Comparison of ENCODE assay signal across 14 mouse cellular contexts in the genomic region with DNA sequence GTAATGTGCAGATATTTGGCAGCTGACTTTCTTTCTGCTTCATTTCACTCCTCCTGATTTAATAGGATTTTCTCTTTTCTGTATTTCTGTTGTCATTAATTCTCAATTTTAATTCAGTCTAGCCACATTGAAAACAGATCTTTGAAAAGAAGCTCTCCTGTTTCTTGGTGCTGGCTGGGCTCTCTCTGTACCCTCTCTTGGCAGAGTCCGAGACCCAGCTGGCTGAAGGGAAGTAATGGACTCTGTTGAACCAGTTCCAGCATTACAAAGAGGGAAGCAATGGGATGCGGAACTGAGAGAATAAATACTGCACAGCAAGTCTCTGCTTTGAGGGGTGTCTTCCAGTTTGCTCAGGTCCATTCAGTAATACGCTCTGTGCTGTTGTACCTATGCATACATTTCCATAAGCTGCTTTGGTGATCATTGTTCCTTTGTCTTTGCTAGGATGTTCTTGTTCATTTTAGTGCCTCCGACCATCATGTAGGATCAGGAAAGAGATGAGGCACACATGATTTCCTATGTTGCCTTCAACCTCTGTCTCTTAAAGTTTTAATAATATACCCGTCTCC. TPM values are rescaled to one million over a fixed set of nuclear protein-coding genes. Genes with fewer than 3 reads are reported as not detected.
DNase-seq lines count a peak whose midpoint lies in the region; ATAC-seq lines count a peak whose summit lies in the region.
"Had no signal": no experiment of that assay in that cellular context is flagged by ENCODE, and none has a peak within 500 bp of the region (broad histone marks: within the 10 kb centered on the region; RNA-seq: fewer than 3 reads in every experiment).

No protein-coding gene starts in this region.

- no peak overlapping the region for H3K4me3 ChIP-seq in hindbrain, embryonic 13.5 days
- no peak overlapping the region for H3K4me3 ChIP-seq in hindbrain, embryonic 12.5 days
- H3K4me3 ChIP-seq in forebrain, embryonic 16.5 days (replicated peaks; ENCODE audit: low read length) = no peak overlapping the region
- H3K4me3 ChIP-seq: embryonic facial prominence, embryonic 13.5 days; intestine, embryonic 15.5 days; limb, embryonic 13.5 days had no signal

- no peaks in the 10 kb centered on the region for H3K27me3 ChIP-seq in hindbrain, embryonic 13.5 days
- H3K27me3 ChIP-seq in hindbrain, embryonic 12.5 days = no peaks in the 10 kb centered on the region
- H3K27me3 ChIP-seq in forebrain, embryonic 16.5 days (replicated peaks; ENCODE audit: control insufficient read depth, insufficient read depth, low read length) = no peaks in the 10 kb centered on the region
- H3K27me3 ChIP-seq: embryonic facial prominence, embryonic 13.5 days; intestine, embryonic 15.5 days; limb, embryonic 13.5 days had no signal

- H3K9me3 ChIP-seq in hindbrain, embryonic 13.5 days = no peaks in the 10 kb centered on the region
- no peaks in the 10 kb centered on the region for H3K9me3 ChIP-seq in hindbrain, embryonic 12.5 days (replicated peaks)
- no peaks in the 10 kb centered on the region for H3K9me3 ChIP-seq in forebrain, embryonic 16.5 days (ENCODE audit: control insufficient read depth, low read length)
- H3K9me3 ChIP-seq: embryonic facial prominence, embryonic 13.5 days; intestine, embryonic 15.5 days; limb, embryonic 13.5 days had no signal

- WGBS in hindbrain, embryonic 13.5 days = 81% methylated on average over 5 of the region's 5 CpGs
- WGBS in hindbrain, embryonic 12.5 days = 92% methylated on average over 5 of the region's 5 CpGs
- WGBS in forebrain, embryonic 16.5 days = 48% methylated on average over 5 of the region's 5 CpGs

- no peak for ATAC-seq in hindbrain, embryonic 13.5 days (ENCODE audit: low FRiP score)
- no peak for ATAC-seq in hindbrain, embryonic 12.5 days (ENCODE audit: low FRiP score)
- peak; percentile 78 for ATAC-seq in forebrain, embryonic 16.5 days
- ATAC-seq: intestine, embryonic 15.5 days had no signal

- H3K9ac ChIP-seq in hindbrain, embryonic 13.5 days = no peak overlapping the region
- no peak overlapping the region for H3K9ac ChIP-seq in hindbrain, embryonic 12.5 days
- no peak overlapping the region for H3K9ac ChIP-seq in forebrain, embryonic 16.5 days (replicated peaks; ENCODE audit: low read depth, low read length)
- H3K9ac ChIP-seq: embryonic facial prominence, embryonic 13.5 days; intestine, embryonic 15.5 days; limb, embryonic 13.5 days had no signal

- no peak overlapping the region for H3K4me2 ChIP-seq in hindbrain, embryonic 13.5 days
- no peak overlapping the region for H3K4me2 ChIP-seq in hindbrain, embryonic 12.5 days (replicated peaks)
- H3K4me2 ChIP-seq in forebrain, embryonic 16.5 days (ENCODE audit: low read length) = no peak overlapping the region
- H3K4me2 ChIP-seq: embryonic facial prominence, embryonic 13.5 days; intestine, embryonic 15.5 days; limb, embryonic 13.5 days had no signal

- no peaks in the 10 kb centered on the region for H3K4me1 ChIP-seq in hindbrain, embryonic 13.5 days (replicated peaks)
- no peaks in the 10 kb centered on the region for H3K4me1 ChIP-seq in hindbrain, embryonic 12.5 days
- no peaks in the 10 kb centered on the region for H3K4me1 ChIP-seq in forebrain, embryonic 16.5 days (replicated peaks; ENCODE audit: control insufficient read depth, insufficient read depth, low read length)
- H3K4me1 ChIP-seq: embryonic facial prominence, embryonic 13.5 days; intestine, embryonic 15.5 days; limb, embryonic 13.5 days had no signal

- peaks cover 16% of the 10 kb centered on the region for H3K36me3 ChIP-seq in hindbrain, embryonic 13.5 days
- peaks cover 5% of the 10 kb centered on the region; the same call in 1 of the 2 replicates for H3K36me3 ChIP-seq in hindbrain, embryonic 12.5 days
- H3K36me3 ChIP-seq in forebrain, embryonic 16.5 days (ENCODE audit: control insufficient read depth, insufficient read depth) = peaks cover 5% of the 10 kb centered on the region; the same call in 1 of the 2 replicates
- H3K36me3 ChIP-seq: intestine, embryonic 15.5 days had no signal

- peak; percentile 58 for DNase-seq in Muller cell, postnatal 12 days (ENCODE audit: inconsistent ontology term)
- DNase-seq in cerebellum, adult 11-12 months = peak; percentile 32
- no peak for DNase-seq in retina, postnatal 1 day
- DNase-seq in thymus, postnatal 10 days (ENCODE audit: low spot score in 2 of 2) = no peak
- no peak for DNase-seq in thymus, postnatal 25 days
- DNase-seq: lung, adult 2 months; right cerebral cortex, postnatal 14 days; thymus, postnatal 4 days had no signal

- H3K27ac ChIP-seq in hindbrain, embryonic 13.5 days = 0 out of 2 replicates have a peak overlapping the region, but pooled peaks have one; percentile 1
- no peak overlapping the region for H3K27ac ChIP-seq in hindbrain, embryonic 12.5 days
- no peak overlapping the region for H3K27ac ChIP-seq in forebrain, embryonic 16.5 days (ENCODE audit: low read length)
- H3K27ac ChIP-seq: embryonic facial prominence, embryonic 13.5 days; intestine, embryonic 15.5 days; limb, embryonic 13.5 days had no signal

RNA-seq across cellular contexts. Expression of gene Nup35, which starts 50.4 kb away (rescaled TPM):
- polyA plus RNA-seq in hindbrain, embryonic 13.5 days (2015; fragmentation: Nextera tagmentation; extraction: Ambion mirVana) = 55.4 and 57.6 TPM in 2 replicates
- polyA plus RNA-seq in hindbrain, embryonic 12.5 days (2016; fragmentation: Nextera tagmentation; extraction: Ambion mirVana) = 52.3 and 53.0 TPM in 2 replicates
- 55.3 and 58.7 TPM in 2 replicates for polyA plus RNA-seq in forebrain, embryonic 16.5 days (2015; fragmentation: Nextera tagmentation; extraction: Ambion mirVana)

RNA-seq across cellular contexts. Expression of gene Dusp19, which starts 50.6 kb away (rescaled TPM):
- 18.3 and 18.4 TPM in 2 replicates for polyA plus RNA-seq in hindbrain, embryonic 13.5 days (2015; fragmentation: Nextera tagmentation; extraction: Ambion mirVana)
- 21.2 and 22.7 TPM in 2 replicates for polyA plus RNA-seq in hindbrain, embryonic 12.5 days (2016; fragmentation: Nextera tagmentation; extraction: Ambion mirVana)
- polyA plus RNA-seq in forebrain, embryonic 16.5 days (2015; fragmentation: Nextera tagmentation; extraction: Ambion mirVana) = 16.3 and 16.5 TPM in 2 replicates

Comparison
In these comparisons a context has a peak if more than half of its experiments do, and no peak if none do; other contexts are left out.
1. DNase-seq: peak in Muller cell, postnatal 12 days (single experiment) and cerebellum, adult 11-12 months (single experiment); none in retina, postnatal 1 day (single experiment), thymus, postnatal 10 days (0 of 2) and thymus, postnatal 25 days (single experiment).